Mouse (Mus musculus) Muller cell, postnatal 12 days (primary cell): Measurements from ENCODE around the gene Fam229a.
A peak's percentile ranks its signal among the peaks of the same experiment; 100 is the strongest.

Source experiments
- DNase-seq: peaks from one replicate; pipeline ENCODE4 v3.0.0-alpha.2; 2015; ENCODE audit errors: inconsistent ontology term

The Fam229a gene

GRCm38 (mm10) chr4:129495672-129496562, 4.9 kb downstream of the Fam229a start:
- DNase-seq: no peak

GRCm38 (mm10) chr4:129496631-129497030, 5.6 kb downstream of the Fam229a start:
- no peak for DNase-seq

- no peak for DNase-seq
Measured at GRCm38 (mm10) chr4:129498941-129499340, 8.0 kb downstream of the Fam229a start.

GRCm38 (mm10) chr4:129500017-129500416, 9.0 kb downstream of the Fam229a start:
- no peak for DNase-seq

- peak; percentile 95 for DNase-seq
Measured at GRCm38 (mm10) chr4:129500607-129501566, 9.9 kb downstream of the Fam229a start.

- no peak for DNase-seq
Measured at GRCm38 (mm10) chr4:129502327-129502888, 11.4 kb downstream of the Fam229a start.

- DNase-seq: no peak
Measured at GRCm38 (mm10) chr4:129502901-129503444, 12.0 kb downstream of the Fam229a start.

GRCm38 (mm10) chr4:129505511-129505910, 14.5 kb downstream of the Fam229a start:
- no peak for DNase-seq

GRCm38 (mm10) chr4:129507434-129508236, 16.6 kb downstream of the Fam229a start:
- no peak for DNase-seq

GRCm38 (mm10) chr4:129508237-129508515, 17.2 kb downstream of the Fam229a start:
- DNase-seq: no peak

- DNase-seq: no peak
Measured at GRCm38 (mm10) chr4:129508834-129509600, 18.0 kb downstream of the Fam229a start.

- no peak for DNase-seq
Measured at GRCm38 (mm10) chr4:129509650-129510049, 18.7 kb downstream of the Fam229a start.

GRCm38 (mm10) chr4:129510723-129511412, 19.9 kb downstream of the Fam229a start:
- DNase-seq: peak; percentile 69

- peak; percentile 31 for DNase-seq
Measured at GRCm38 (mm10) chr4:129511413-129512096, 20.6 kb downstream of the Fam229a start.

GRCm38 (mm10) chr4:129513086-129513767, 22.2 kb downstream of the Fam229a start, which contains the start of gene Marcksl1:
Gene Marcksl1, plus strand, starts transcription at chr4:129513581.
- peak; percentile 95 for DNase-seq

- DNase-seq: no peak
Measured at GRCm38 (mm10) chr4:129513891-129514290, 22.9 kb downstream of the Fam229a start.

- peak; percentile 73 for DNase-seq
Measured at GRCm38 (mm10) chr4:129514300-129514898, 23.4 kb downstream of the Fam229a start.

GRCm38 (mm10) chr4:129516925-129517324, 25.9 kb downstream of the Fam229a start:
- no peak for DNase-seq
